8 mouse cellular contexts compared by ENCODE assay signal in genomic region chr10:39732266-39733100, GRCm38 (mm10). TPM values are rescaled to one million over a fixed set of nuclear protein-coding genes. Genes with fewer than 3 reads are reported as not detected.
A peak's percentile ranks its signal among the peaks of the same experiment; 100 is the strongest.
DNase-seq lines count a peak whose midpoint lies in the region; ATAC-seq and TF ChIP-seq lines count a peak whose summit lies in the region.

No protein-coding gene starts in this region.

- H3K4me3 ChIP-seq in C2C12 (ENCODE audit: insufficient read depth, poor library complexity, severe bottlenecking): peak overlapping the region; percentile 91
- peak overlapping the region; percentile 97 for H3K4me3 ChIP-seq in erythroblast, embryonic 14.5 days (replicated peaks)
- peak overlapping the region; percentile 80 for H3K4me3 ChIP-seq in heart, embryonic 12.5 days
- peak overlapping the region; percentile 94 for H3K4me3 ChIP-seq in liver, embryonic 12.5 days
- H3K4me3 ChIP-seq in stomach, embryonic 14.5 days (ENCODE audit: low read depth, low read length): peak overlapping the region; percentile 89

- H3K4me1 ChIP-seq in erythroblast, embryonic 14.5 days (ENCODE audit: control insufficient read depth): peaks cover 33% of the 10 kb centered on the region
- H3K4me1 ChIP-seq in heart, embryonic 12.5 days (replicated peaks): peaks cover 3% of the 10 kb centered on the region; the same call in 1 of the 2 replicates
- H3K4me1 ChIP-seq in liver, embryonic 12.5 days: peaks cover 22% of the 10 kb centered on the region
- H3K4me1 ChIP-seq in stomach, embryonic 14.5 days (ENCODE audit: control insufficient read depth, insufficient read depth, low read length): 0 out of 2 replicates have a peak, but pooled peaks cover 3% of the 10 kb centered on the region

- peak overlapping the region; percentile 91 for H3ac ChIP-seq in C2C12 (ENCODE audit: control insufficient read depth, insufficient read length, low read depth)

- no peak for TF ChIP-seq CTCF in C2C12 (IDR thresholded peaks at IDR 0.05; ENCODE audit: control insufficient read depth, insufficient read depth, insufficient read length)

- H3K36me3 ChIP-seq in C2C12 (ENCODE audit: control insufficient read depth, insufficient read depth): no peaks in the 10 kb centered on the region
- no peaks in the 10 kb centered on the region for H3K36me3 ChIP-seq in erythroblast, embryonic 14.5 days (ENCODE audit: control insufficient read depth)
- H3K36me3 ChIP-seq in heart, embryonic 12.5 days: no peaks in the 10 kb centered on the region
- H3K36me3 ChIP-seq in liver, embryonic 12.5 days: no peaks in the 10 kb centered on the region
- no peaks in the 10 kb centered on the region for H3K36me3 ChIP-seq in stomach, embryonic 14.5 days (ENCODE audit: control insufficient read depth, insufficient read depth, low read length)

- peak; percentile 61 for ATAC-seq in heart, embryonic 12.5 days (ENCODE audit: insufficient number of reproducible peaks, low FRiP score)
- peak; percentile 46 for ATAC-seq in liver, embryonic 12.5 days
- peak; percentile 50 for ATAC-seq in stomach, embryonic 14.5 days (ENCODE audit: insufficient number of reproducible peaks, insufficient read depth, low FRiP score, low read depth)

- peak overlapping the region; percentile 86 for H3K9ac ChIP-seq in heart, embryonic 12.5 days
- peak overlapping the region; percentile 97 for H3K9ac ChIP-seq in liver, embryonic 12.5 days
- peak overlapping the region; percentile 93 for H3K9ac ChIP-seq in stomach, embryonic 14.5 days (replicated peaks; ENCODE audit: low read depth, low read length)

- peaks cover 39% of the 10 kb centered on the region for H3K79me3 ChIP-seq in C2C12 (ENCODE audit: low read depth)

- H3K27ac ChIP-seq in heart, embryonic 12.5 days (ENCODE audit: poor library complexity, severe bottlenecking): peak overlapping the region; percentile 98
- peak overlapping the region; percentile 96 for H3K27ac ChIP-seq in liver, embryonic 12.5 days
- H3K27ac ChIP-seq in stomach, embryonic 14.5 days (ENCODE audit: low read length): peak overlapping the region; percentile 99

- DNase-seq in brain, adult 2 months (ENCODE audit: low read depth, low spot score): peak; percentile 84
- peak; percentile 89 for DNase-seq in kidney, postnatal 10 days
- peak; percentile 76 to 83 for DNase-seq in natural killer cell, adult 2 months (ENCODE audit: low spot score in 2 of 2)

- no peaks in the 10 kb centered on the region for H3K9me3 ChIP-seq in erythroblast, embryonic 14.5 days (ENCODE audit: control insufficient read depth, low read length)
- H3K9me3 ChIP-seq in heart, embryonic 12.5 days (replicated peaks): no peaks in the 10 kb centered on the region
- H3K9me3 ChIP-seq in liver, embryonic 12.5 days (replicated peaks): no peaks in the 10 kb centered on the region
- H3K9me3 ChIP-seq in stomach, embryonic 14.5 days (ENCODE audit: control insufficient read depth, low read depth, low read length): no peaks in the 10 kb centered on the region

- H3K4me2 ChIP-seq in heart, embryonic 12.5 days: peak overlapping the region; percentile 79
- H3K4me2 ChIP-seq in liver, embryonic 12.5 days: peak overlapping the region; percentile 97
- peak overlapping the region; percentile 51 for H3K4me2 ChIP-seq in stomach, embryonic 14.5 days (replicated peaks; ENCODE audit: low read depth, low read length)

- H3K27me3 ChIP-seq in C2C12 (ENCODE audit: control insufficient read depth, insufficient read depth, insufficient read length): no peaks in the 10 kb centered on the region
- H3K27me3 ChIP-seq in erythroblast, embryonic 14.5 days (ENCODE audit: control insufficient read depth): no peaks in the 10 kb centered on the region
- H3K27me3 ChIP-seq in heart, embryonic 12.5 days (replicated peaks): no peaks in the 10 kb centered on the region
- no peaks in the 10 kb centered on the region for H3K27me3 ChIP-seq in liver, embryonic 12.5 days (replicated peaks)
- H3K27me3 ChIP-seq in stomach, embryonic 14.5 days (ENCODE audit: control insufficient read depth, insufficient read depth, low read length): no peaks in the 10 kb centered on the region

- peaks cover 53% of the 10 kb centered on the region for H3K79me2 ChIP-seq in C2C12 (ENCODE audit: control insufficient read depth, insufficient read depth)

- WGBS in heart, embryonic 12.5 days: under 1% methylated on average over 75 of the region's 105 CpGs
- WGBS in liver, embryonic 12.5 days (ENCODE audit: insufficient replicate concordance): under 1% methylated on average over 91 of the region's 105 CpGs
- WGBS in stomach, embryonic 14.5 days: under 1% methylated on average over 69 of the region's 105 CpGs

TF ChIP-seq in C2C12, 6 proteins besides CTCF, POLR2A, EP300 and RAD21:
- no peak for TF ChIP-seq MAX (IDR thresholded peaks at IDR 0.05)
- TF ChIP-seq MYOG (IDR thresholded peaks at IDR 0.05; ENCODE audit: control insufficient read depth, extremely low read depth, insufficient read length): no peak
- TF ChIP-seq MYOD1 (IDR thresholded peaks at IDR 0.05; ENCODE audit: control insufficient read depth, insufficient read length, low read depth): no peak
- no peak for TF ChIP-seq CEBPB (IDR thresholded peaks at IDR 0.05; ENCODE audit: low read depth)
- no peak for TF ChIP-seq USF1 (IDR thresholded peaks at IDR 0.05; ENCODE audit: low read depth)
- no peak for TF ChIP-seq FOSL1 (IDR thresholded peaks at IDR 0.05; ENCODE audit: insufficient read depth, low read length, poor library complexity, severe bottlenecking)

RNA-seq across cellular contexts. Expression of gene Rev3l, which starts 0.6 kb away (rescaled TPM):
- 1.8 TPM for polyA plus RNA-seq in C2C12 (2012; fragmentation: generic; extraction: Trizol)
- polyA plus RNA-seq in erythroblast, embryonic 14.5 days (2012): 0.11 and 0.12 TPM in 2 replicates
- 12.7 and 15.0 TPM in 2 replicates for polyA plus RNA-seq in heart, embryonic 12.5 days (2016; fragmentation: Nextera tagmentation; extraction: Ambion mirVana)
- 4.6 and 5.2 TPM in 2 replicates for polyA plus RNA-seq in liver, embryonic 12.5 days (2016; fragmentation: Nextera tagmentation; extraction: Ambion mirVana)
- polyA plus RNA-seq in stomach, embryonic 14.5 days (2014; fragmentation: Nextera tagmentation; extraction: Ambion mirVana): 43.7 and 45.0 TPM in 2 replicates

Comparison
In these comparisons a context has a peak if more than half of its experiments do, and no peak if none do; other contexts are left out.
1. Peak in every context shown above with its lines: DNase-seq, ATAC-seq, H3K4me3 ChIP-seq and H3K27ac ChIP-seq.